Mouse (Mus musculus) liver, embryonic 15.5 days (tissue): ENCODE results near the gene Rps19bp1. TPM values are rescaled to one million over a fixed set of nuclear protein-coding genes. Genes with fewer than 3 reads are reported as not detected.
A peak's percentile ranks its signal among the peaks of the same experiment; 100 is the strongest.

Source experiments
- ATAC-seq: fragments of 200-750 bp; cut with Nextera tagmentation; 2 replicates; pipeline ENCODE4 v1.8.0; 2017; ENCODE audit warnings: moderate number of reproducible peaks, mild to moderate bottlenecking, moderate library complexity; ENCODE audit not compliant: insufficient read depth
- H3K27ac ChIP-seq: fragments of 300-500 bp; sonication (generic); replicated peaks from 2 replicates; pipeline ENCODE4 v1.5.1; 2015; ENCODE audit warnings: mild to moderate bottlenecking, inconsistent platforms
- H3K27me3 ChIP-seq: fragments of 300-500 bp; sonication (generic); 2 replicates; pipeline ENCODE4 v1.6.1; 2015; ENCODE audit warnings: mild to moderate bottlenecking, inconsistent platforms
- H3K36me3 ChIP-seq: fragments of 300-500 bp; sonication (generic); replicated peaks from 2 replicates; pipeline ENCODE4 v1.6.1; 2015; ENCODE audit warnings: moderate library complexity, mild to moderate bottlenecking, inconsistent platforms
- H3K4me1 ChIP-seq: fragments of 300-500 bp; sonication (generic); replicated peaks from 2 replicates; pipeline ENCODE4 v1.6.1; 2015; ENCODE audit warnings: inconsistent platforms
- H3K4me2 ChIP-seq: fragments of 300-500 bp; sonication (generic); 2 replicates; pipeline ENCODE4 v1.6.1; 2015; ENCODE audit warnings: moderate library complexity, mild to moderate bottlenecking, inconsistent platforms
- H3K4me3 ChIP-seq: fragments of 300-500 bp; sonication (generic); replicated peaks from 2 replicates; pipeline ENCODE4 v1.5.1; 2015; ENCODE audit warnings: mild to moderate bottlenecking, inconsistent platforms
- H3K9ac ChIP-seq: fragments of 300-500 bp; sonication (generic); 2 replicates; pipeline ENCODE4 v1.6.1; 2015; ENCODE audit warnings: moderate library complexity, mild to moderate bottlenecking, inconsistent platforms
- H3K9me3 ChIP-seq: fragments of 300-500 bp; sonication (generic); replicated peaks from 2 replicates; pipeline ENCODE4 v1.6.1; 2016; ENCODE audit warnings: inconsistent platforms
- WGBS: fragments of 180-500 bp; shearing (Covaris S2); methylation state at CpG from one replicate; pipeline ENCODE4 v1.1.7; 2015; ENCODE audit warnings: mixed read lengths; ENCODE audit not compliant: insufficient replicate concordance; 5-methylcytosine and 5-hydroxymethylcytosine counted together
- polyA plus RNA-seq: library from polyadenylated mRNA; unstranded; fragments of >200 nt; fragmentation: Nextera tagmentation; extraction: Ambion mirVana; gene quantifications from 2 replicates; pipeline ENCODE4 v1.2.1, GENCODE M21; 2015

The Rps19bp1 gene
- polyA plus RNA-seq, 1 experiment from 2014 or later, result 26.2 TPM

GRCm38 (mm10) chr15:80233733-80234509 is 30.2 kb downstream of the Rps19bp1 start, which contains the start of gene Mief1:
Mief1 (plus strand) TSS chr15:80234018.
- peak within 1 kb of the TSS; percentile 86 for H3K9ac ChIP-seq
- H3K27me3 ChIP-seq, result no peaks in the 10 kb centered on the region
- peak; percentile 98 for ATAC-seq
- under 1% methylated on average over 67 of the region's 67 CpGs for WGBS
- H3K36me3 ChIP-seq, result peaks cover 35% of the 10 kb centered on the region
- peaks cover 36% of the 10 kb centered on the region for H3K4me1 ChIP-seq
- H3K27ac ChIP-seq, result peak within 1 kb of the TSS; percentile 91
- peak within 1 kb of the TSS; percentile 86 for H3K4me2 ChIP-seq
- H3K4me3 ChIP-seq, result peak within 1 kb of the TSS; percentile 95
- H3K9me3 ChIP-seq, result no peaks in the 10 kb centered on the region

GRCm38 (mm10) chr15:80233053-80233452 is 31.1 kb downstream of the Rps19bp1 start:
- Histone ChIP-seq H3K4me3 (peak overlapping the region; percentile 95; the same call in 1 of the 2 replicates), H3K27ac (peak overlapping the region; percentile 91), H3K27me3 (0 out of 2 replicates have a peak, but pooled peaks cover 5% of the 10 kb centered on the region), H3K9me3 (no peaks in the 10 kb centered on the region), H3K36me3 (peaks cover 27% of the 10 kb centered on the region), H3K4me2 (peak overlapping the region; percentile 71), H3K9ac (peak overlapping the region; percentile 50), H3K4me1 (peaks cover 36% of the 10 kb centered on the region)
- 67% methylated on average over 4 of the region's 4 CpGs for WGBS
- no peak for ATAC-seq

GRCm38 (mm10) chr15:80232331-80232730 is 31.8 kb downstream of the Rps19bp1 start:
- H3K4me3 ChIP-seq, result no peak overlapping the region
- no peak overlapping the region for H3K27ac ChIP-seq
- no peaks in the 10 kb centered on the region for H3K9me3 ChIP-seq
- WGBS, result 67% methylated on average over 2 of the region's 2 CpGs
- H3K36me3 ChIP-seq, result peaks cover 21% of the 10 kb centered on the region
- ATAC-seq, result no peak
- H3K9ac ChIP-seq, result no peak overlapping the region
- H3K4me1 ChIP-seq, result peaks cover 36% of the 10 kb centered on the region
- H3K27me3 ChIP-seq, result 0 out of 2 replicates have a peak, but pooled peaks cover 5% of the 10 kb centered on the region
- H3K4me2 ChIP-seq, result no peak overlapping the region

GRCm38 (mm10) chr15:80228071-80228800 is 35.9 kb downstream of the Rps19bp1 start:
- no peak for ATAC-seq
- Histone ChIP-seq H3K4me1 (peaks cover 15% of the 10 kb centered on the region), H3K4me3 (no peak overlapping the region), H3K9me3 (no peaks in the 10 kb centered on the region), H3K27ac (no peak overlapping the region), H3K4me2 (no peak overlapping the region), H3K27me3 (0 out of 2 replicates have a peak, but pooled peaks cover 5% of the 10 kb centered on the region), H3K36me3 (no peaks in the 10 kb centered on the region), H3K9ac (no peak overlapping the region)
- WGBS, result 68% methylated on average over 17 of the region's 17 CpGs

- ATAC-seq, result peak; percentile 62
- Histone ChIP-seq H3K36me3 (no peaks in the 10 kb centered on the region), H3K27ac (no peak overlapping the region), H3K27me3 (0 out of 2 replicates have a peak, but pooled peaks cover 8% of the 10 kb centered on the region), H3K9ac (no peak overlapping the region), H3K4me2 (no peak overlapping the region), H3K9me3 (no peaks in the 10 kb centered on the region), H3K4me1 (peaks cover 8% of the 10 kb centered on the region), H3K4me3 (no peak overlapping the region)
- WGBS, result 46% methylated on average over 2 of the region's 2 CpGs
These were observed 38.3 kb downstream of the Rps19bp1 start for GRCm38 (mm10) chr15:80225796-80226195.

- Histone ChIP-seq H3K9me3 (no peaks in the 10 kb centered on the region), H3K4me3 (no peak overlapping the region), H3K36me3 (no peaks in the 10 kb centered on the region), H3K9ac (no peak overlapping the region), H3K4me1 (peaks cover 10% of the 10 kb centered on the region), H3K27me3 (0 out of 2 replicates have a peak, but pooled peaks cover 8% of the 10 kb centered on the region), H3K4me2 (no peak overlapping the region), H3K27ac (no peak overlapping the region)
- 12% methylated on average over 9 of the region's 9 CpGs for WGBS
- peak; percentile 75 for ATAC-seq
These were observed 38.9 kb downstream of the Rps19bp1 start for GRCm38 (mm10) chr15:80225208-80225607.

GRCm38 (mm10) chr15:80223751-80224150 is 40.4 kb downstream of the Rps19bp1 start:
- no peak for ATAC-seq
- Histone ChIP-seq H3K9ac (no peak overlapping the region), H3K36me3 (no peaks in the 10 kb centered on the region), H3K4me1 (peaks cover 20% of the 10 kb centered on the region), H3K27me3 (0 out of 2 replicates have a peak, but pooled peaks cover 7% of the 10 kb centered on the region), H3K27ac (no peak overlapping the region), H3K4me3 (no peak overlapping the region), H3K9me3 (no peaks in the 10 kb centered on the region), H3K4me2 (no peak overlapping the region)
- WGBS, result 66% methylated on average over 7 of the region's 7 CpGs

- Histone ChIP-seq H3K4me2 (no peak overlapping the region), H3K4me3 (no peak overlapping the region), H3K27me3 (0 out of 2 replicates have a peak, but pooled peaks cover 3% of the 10 kb centered on the region), H3K9ac (no peak overlapping the region), H3K9me3 (no peaks in the 10 kb centered on the region), H3K4me1 (peaks cover 23% of the 10 kb centered on the region), H3K36me3 (no peaks in the 10 kb centered on the region), H3K27ac (no peak overlapping the region)
- no peak for ATAC-seq
- 55% methylated on average over 8 of the region's 8 CpGs for WGBS
These were observed 43.1 kb downstream of the Rps19bp1 start for GRCm38 (mm10) chr15:80221031-80221430.

GRCm38 (mm10) chr15:80219705-80220657 is 44.1 kb downstream of the Rps19bp1 start:
- H3K4me3 ChIP-seq, result no peak overlapping the region
- peaks cover 3% of the 10 kb centered on the region; the same call in 1 of the 2 replicates for H3K27me3 ChIP-seq
- no peaks in the 10 kb centered on the region for H3K9me3 ChIP-seq
- no peak for ATAC-seq
- H3K9ac ChIP-seq, result no peak overlapping the region
- no peak overlapping the region for H3K27ac ChIP-seq
- WGBS, result 37% methylated on average over 4 of the region's 4 CpGs
- H3K36me3 ChIP-seq, result no peaks in the 10 kb centered on the region
- H3K4me1 ChIP-seq, result peaks cover 16% of the 10 kb centered on the region
- peak overlapping the region; percentile 35; the same call in 1 of the 2 replicates for H3K4me2 ChIP-seq

GRCm38 (mm10) chr15:80219211-80219610 is 44.9 kb downstream of the Rps19bp1 start:
- no peak overlapping the region for H3K9ac ChIP-seq
- H3K27ac ChIP-seq, result no peak overlapping the region
- no peaks in the 10 kb centered on the region for H3K36me3 ChIP-seq
- ATAC-seq, result no peak
- H3K4me3 ChIP-seq, result no peak overlapping the region
- peaks cover 3% of the 10 kb centered on the region; the same call in 1 of the 2 replicates for H3K27me3 ChIP-seq
- WGBS, result 12% methylated on average over 14 of the region's 14 CpGs
- peaks cover 18% of the 10 kb centered on the region for H3K4me1 ChIP-seq
- H3K4me2 ChIP-seq, result peak overlapping the region; percentile 35
- H3K9me3 ChIP-seq, result no peaks in the 10 kb centered on the region
